Mouse (Mus musculus) liver, adult 2 months (tissue): ENCODE measurements at regions not wholly inside any gene's neighbourhood (a gene's known extent, or its start where the extent isn't known, plus 50 kb on each side); places are given as distances from the start of the nearest gene placed in this dataset.

Source experiments
- CTCF ChIP-seq: fragments of 200-500 bp; IDR thresholded peaks from 2 replicates; pipeline ENCODE4 v1.5.1; 2011; ENCODE audit warnings: low read depth, low read length, control low read depth
- POLR2A ChIP-seq: fragments of 200-500 bp; IDR thresholded peaks from 2 replicates; pipeline ENCODE4 v1.6.1; 2011; ENCODE audit warnings: low read length, control low read depth; ENCODE audit not compliant: insufficient read depth; ENCODE audit errors: extremely low read depth

- TF ChIP-seq CTCF (no peak), POLR2A (no peak)
Observed at GRCm38 (mm10) chr19:27028834-27029233, 143.2 kb downstream of the Gm815 start.
